Mouse (Mus musculus) layer of hippocampus, postnatal 14 days (tissue): ENCODE results near the gene Hbb-bt. TPM values are rescaled to one million over a fixed set of nuclear protein-coding genes. Genes with fewer than 3 reads are reported as not detected.
"Not testable (repeated sequence)": the region's sequence is repeated elsewhere in the genome, so short reads cannot be mapped to it uniquely, and the experiment has no call there.

Experiments
- DNase-seq, 2 experiments: peaks; one replicate each; pipeline ENCODE4 v3.0.0; 2021 to 2022; ENCODE audit warnings: low spot score in 2 of 2, mixed read lengths in 1 of 2
- total RNA-seq, 2 experiments: library from RNA; stranded (reverse); gene quantifications; 2 replicates each; pipeline ENCODE4 v1.2.3; 2021

Hbb-bt gene
- total RNA-seq, 2 experiments from 2014 or later = 58.3 to 79.4 TPM

- DNase-seq = no peak
Observed at GRCm38 (mm10) chr7:103809801-103810155, 4.0 kb downstream of the Hbb-bt start.

GRCm38 (mm10) chr7:103808971-103809800 is 4.6 kb downstream of the Hbb-bt start:
- DNase-seq = no peak

- not testable (repeated sequence) for DNase-seq
Observed at GRCm38 (mm10) chr7:103808120-103808519, 5.7 kb downstream of the Hbb-bt start.

DNA sequence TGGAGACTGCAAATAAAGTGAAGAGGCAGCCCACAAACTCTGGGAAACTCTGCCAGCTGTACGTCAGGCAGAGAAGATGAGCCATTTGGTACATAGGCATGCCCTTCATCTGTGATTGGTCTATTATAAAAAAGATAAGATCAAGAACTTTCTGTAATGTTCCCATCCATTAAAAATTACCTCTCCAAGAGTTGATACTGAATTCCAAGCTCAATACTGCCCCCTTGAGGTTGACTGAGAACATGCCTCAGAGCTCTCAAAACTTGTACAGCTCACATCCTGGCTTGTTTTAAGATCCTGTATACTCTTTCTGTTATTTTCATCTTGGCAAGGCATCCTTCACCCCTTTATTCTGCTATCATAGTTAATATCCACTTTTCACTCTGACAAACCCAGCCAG is 6.9 kb downstream of the Hbb-bt start:
- DNase-seq = peak in 1 of 2 experiments; percentile 13

GRCm38 (mm10) chr7:103792669-103793388 is 21.0 kb downstream of the Hbb-bt start:
- DNase-seq = no peak

DNA sequence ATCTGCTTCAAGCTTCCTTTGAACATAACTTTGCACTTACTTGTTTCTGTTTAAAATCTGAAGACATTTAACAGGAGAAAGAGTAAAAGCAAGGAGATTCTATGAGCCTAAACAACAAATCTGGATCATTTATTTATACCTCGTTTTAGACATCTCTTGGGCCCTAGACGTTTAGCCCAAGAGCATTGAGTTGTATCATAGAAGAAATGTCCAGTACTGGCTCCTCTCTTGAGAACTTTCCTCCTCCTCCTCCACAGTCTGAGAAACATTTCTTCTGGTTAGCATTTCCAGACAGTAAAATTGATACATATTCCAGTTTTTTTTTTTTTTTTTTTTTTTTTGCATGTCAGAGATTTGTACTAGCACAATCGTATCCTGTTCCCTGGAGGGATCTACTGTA is 22.1 kb downstream of the Hbb-bt start, which contains the start of gene Olfr67:
Gene Olfr67, minus strand, starts transcription at position 101 of the 400 bp plus-strand sequence.
- no peak for DNase-seq

- DNase-seq = no peak
Observed at GRCm38 (mm10) chr7:103779598-103779997, 34.2 kb downstream of the Hbb-bt start, which contains the start of gene Olfr68. Gene Olfr68 (minus strand): TSS chr7:103779698.

- not testable (repeated sequence) for DNase-seq
Observed at GRCm38 (mm10) chr7:103777652-103778051, 36.1 kb downstream of the Hbb-bt start.

GRCm38 (mm10) chr7:103771494-103771893 is 42.3 kb downstream of the Hbb-bt start, which contains the start of gene Olfr69:
Gene Olfr69 (minus strand): TSS chr7:103771594.
- DNase-seq = no peak

DNA sequence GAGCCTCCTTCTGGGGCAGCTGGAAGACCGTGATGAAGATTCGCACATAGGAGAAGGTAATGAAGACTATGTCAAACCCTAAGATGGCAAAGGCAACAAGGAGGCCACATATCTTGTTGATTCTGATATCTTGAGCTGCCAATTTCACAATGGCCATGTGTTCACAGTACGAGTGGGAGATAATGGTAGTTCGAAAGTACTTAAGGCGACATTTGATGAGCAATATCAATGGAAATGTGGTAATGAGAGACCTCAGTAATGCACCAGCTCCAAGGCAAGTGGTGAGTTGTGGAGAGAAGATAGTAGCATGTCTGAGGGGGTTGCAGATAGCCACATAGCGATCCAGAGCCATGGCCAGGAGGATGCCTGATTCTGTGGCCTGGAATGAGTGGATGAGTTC is 46.1 kb downstream of the Hbb-bt start:
- not testable (repeated sequence) for DNase-seq

Other genes with a start within 250 kb of the Hbb-bt start
- not detected for gene Olfr616, start 244.9 kb downstream of the Hbb-bt start, total RNA-seq
- gene Olfr617, start 240.9 kb downstream of the Hbb-bt start, total RNA-seq = not detected
- gene Olfr618, start 223.9 kb downstream of the Hbb-bt start, total RNA-seq = not detected
- not detected for gene Olfr619, start 213.4 kb downstream of the Hbb-bt start, total RNA-seq
- not detected for gene Olfr620, start 201.5 kb downstream of the Hbb-bt start, total RNA-seq
- not detected for gene Olfr622, start 171.3 kb downstream of the Hbb-bt start, total RNA-seq
- not detected for gene Olfr623, start 150.3 kb downstream of the Hbb-bt start, total RNA-seq
- gene Olfr624, start 142.8 kb downstream of the Hbb-bt start, total RNA-seq = under 1 TPM in 1 of 2 experiments, not detected in 1; 0.07 TPM
- gene Olfr625-ps1, start 131.3 kb downstream of the Hbb-bt start, total RNA-seq = not detected
- gene Olfr243, start 99.3 kb downstream of the Hbb-bt start, total RNA-seq = not detected
- gene Olfr628, start 83.6 kb downstream of the Hbb-bt start, total RNA-seq = not detected
- gene Olfr629, start 69.1 kb downstream of the Hbb-bt start, total RNA-seq = not detected
- gene Olfr630, start 56.7 kb downstream of the Hbb-bt start, total RNA-seq = not detected
- gene Olfr69, start 42.4 kb downstream of the Hbb-bt start, total RNA-seq = not detected
- not detected for gene Olfr68, start 34.3 kb downstream of the Hbb-bt start, total RNA-seq
- gene Olfr67, start 22.2 kb downstream of the Hbb-bt start, total RNA-seq = not detected
- 100 to 1,000 TPM; 565 to 654 TPM for gene Hbb-bs, start 14.1 kb upstream of the Hbb-bt start, total RNA-seq
- gene Hbb-bh2, start 26.5 kb upstream of the Hbb-bt start, total RNA-seq = not detected
- not detected for gene Hbb-bh1, start 29.2 kb upstream of the Hbb-bt start, total RNA-seq
- gene Hbb-y, start 39.2 kb upstream of the Hbb-bt start, total RNA-seq = not detected
- not detected for gene Olfr66, start 72.3 kb upstream of the Hbb-bt start, total RNA-seq
- not detected for gene Olfr64, start 80.5 kb upstream of the Hbb-bt start, total RNA-seq
- gene Olfr65, start 89.5 kb upstream of the Hbb-bt start, total RNA-seq = not detected
- gene Olfr631, start 114.8 kb upstream of the Hbb-bt start, total RNA-seq = not detected
- gene Olfr632, start 120.4 kb upstream of the Hbb-bt start, total RNA-seq = not detected
- not detected for gene Olfr633, start 130.4 kb upstream of the Hbb-bt start, total RNA-seq
- gene Olfr635, start 157.2 kb upstream of the Hbb-bt start, total RNA-seq = under 1 TPM; 0.07 to 0.09 TPM
- not detected for gene Olfr638, start 184.8 kb upstream of the Hbb-bt start, total RNA-seq
- under 1 TPM; 0.07 to 0.19 TPM for gene Olfr639, start 203.3 kb upstream of the Hbb-bt start, total RNA-seq
- not detected for gene Olfr640, start 211.6 kb upstream of the Hbb-bt start, total RNA-seq
- not detected for gene Olfr641, start 221.4 kb upstream of the Hbb-bt start, total RNA-seq
- gene Olfr642, start 238.7 kb upstream of the Hbb-bt start, total RNA-seq = not detected
- gene 4930516K23Rik, start 247.4 kb upstream of the Hbb-bt start, total RNA-seq = not detected